Mouse (Mus musculus) adipose tissue, adult 10 weeks (tissue): ENCODE results near the gene Cyp1b1. TPM values are rescaled to one million over a fixed set of nuclear protein-coding genes. Genes with fewer than 3 reads are reported as not detected.

Source experiments
- polyA plus RNA-seq: library from polyadenylated mRNA; stranded (reverse); fragments of 350-450 nt; fragmentation: Illumina TruSeq; extraction: RNeasy Lipid Tissue Mini Kit (QIAGEN cat#74804); gene quantifications from one replicate; pipeline ENCODE4 v1.2.3, GENCODE M21; 2014; ENCODE audit warnings: low read depth, low replicate concordance

Cyp1b1 gene
- 41.3 TPM for polyA plus RNA-seq

GRCm38 (mm10) chr17:79714931-79715637, at the start of gene Cyp1b1:
Gene Cyp1b1 (minus strand): TSS chr17:79715061.

Other genes starting within 250 kb of the Cyp1b1 start
- 14.8 TPM for gene Rmdn2, start 103.2 kb downstream of the Cyp1b1 start, polyA plus RNA-seq
- 29.7 TPM for gene Atl2, start 181.1 kb upstream of the Cyp1b1 start, polyA plus RNA-seq